Comparison of ENCODE assay signal across 7 mouse cellular contexts in genomic region chr13:114432491-114432890, GRCm38 (mm10). TPM values are rescaled to one million over a fixed set of nuclear protein-coding genes. Genes with fewer than 3 reads are reported as not detected.
"Had no signal": no experiment of that assay in that cellular context is flagged by ENCODE, and none has a peak within 500 bp of the region (broad histone marks: within the 10 kb centered on the region; RNA-seq: fewer than 3 reads in every experiment).

No protein-coding gene starts in this region.

- DNase-seq: kidney, postnatal 10 days; kidney, postnatal 4 days; liver, embryonic 13.5 days; liver, postnatal 0 days; lung, postnatal 14 days; thymus, postnatal 4 days had no signal

RNA-seq across cellular contexts. Expression of gene Fst, which starts 26.3 kb away (rescaled TPM):
- total RNA-seq: monocyte, adult 5-6 weeks had no signal
